Mouse (Mus musculus) G1E (cell line): ENCODE measurements around the gene Tbc1d23. TPM values are rescaled to one million over a fixed set of nuclear protein-coding genes. Genes with fewer than 3 reads are reported as not detected.

Source experiments
- ATAC-seq: 2 replicates; pipeline ENCODE4 v1.8.0; 2016; ENCODE audit warnings: mild to moderate bottlenecking; ENCODE audit not compliant: insufficient number of reproducible peaks, poor library complexity, low FRiP score, severe bottlenecking; ENCODE audit errors: extremely low read depth
- DNase-seq: peaks from one replicate; pipeline ENCODE4 v3.0.0; 2012; ENCODE audit warnings: low spot score
- H3K27me3 ChIP-seq: 2 replicates; pipeline ENCODE4 v1.6.1; 2012; ENCODE audit warnings: mild to moderate bottlenecking, low read length, inconsistent platforms; ENCODE audit not compliant: insufficient read depth
- H3K36me3 ChIP-seq: replicated peaks from 2 replicates; pipeline ENCODE3; 2012; ENCODE audit warnings: mild to moderate bottlenecking, inconsistent platforms
- H3K4me1 ChIP-seq: 2 replicates; pipeline ENCODE4 v1.6.1; 2012; ENCODE audit warnings: low read depth, low read length, inconsistent platforms, mixed read lengths; ENCODE audit not compliant: insufficient read depth
- H3K4me3 ChIP-seq: 2 replicates; pipeline ENCODE4 v1.5.1; 2012; ENCODE audit warnings: low read depth, mild to moderate bottlenecking, inconsistent platforms, low read length, moderate library complexity, mixed read lengths
- H3K9me3 ChIP-seq: replicated peaks from 2 replicates; pipeline ENCODE4 v1.6.1; 2012; ENCODE audit warnings: inconsistent platforms
- CTCF ChIP-seq: IDR thresholded peaks from 2 replicates; pipeline ENCODE4 v1.5.1; 2012; ENCODE audit warnings: low read depth, low read length, inconsistent platforms, mixed read lengths
- GATA1 ChIP-seq: IDR thresholded peaks from 2 replicates; pipeline ENCODE4 v1.6.1; 2012; ENCODE audit warnings: borderline replicate concordance, low read length, inconsistent platforms, mixed read lengths
- GATA2 ChIP-seq: IDR thresholded peaks from 2 replicates; pipeline ENCODE4 v1.6.1; 2012; ENCODE audit warnings: low read depth, low read length, inconsistent platforms, borderline replicate concordance
- POLR2AphosphoS5 ChIP-seq: IDR thresholded peaks from 2 replicates; pipeline ENCODE4 v1.6.1; 2012; ENCODE audit warnings: low read depth, low read length, inconsistent platforms; ENCODE audit not compliant: insufficient replicate concordance
- TAL1 ChIP-seq: conservative IDR thresholded peaks from 2 replicates; pipeline ENCODE4 v1.6.1; 2012; ENCODE audit warnings: low read depth, low read length, inconsistent platforms, mixed read lengths
- polyA plus RNA-seq: library from polyadenylated mRNA; stranded (reverse); fragments of >175 nt; gene quantifications from 2 replicates; pipeline ENCODE4 v1.2.3, GENCODE M21; 2012
- total RNA-seq, 2 experiments: library from RNA; stranded (forward) in 1 of 2; stranded (reverse) in 1 of 2; fragments of 200-1000 nt in 1 of 2; fragments of >200 nt in 1 of 2; fragmentation: Nextera tagmentation in 1 of 2; gene quantifications; 2 replicates each; pipeline ENCODE4 v1.2.3; 2014 to 2017

The Tbc1d23 gene
- total and polyA plus RNA-seq, 3 experiments, result 0.68 to 60.5 (median 47.1) TPM

DNA sequence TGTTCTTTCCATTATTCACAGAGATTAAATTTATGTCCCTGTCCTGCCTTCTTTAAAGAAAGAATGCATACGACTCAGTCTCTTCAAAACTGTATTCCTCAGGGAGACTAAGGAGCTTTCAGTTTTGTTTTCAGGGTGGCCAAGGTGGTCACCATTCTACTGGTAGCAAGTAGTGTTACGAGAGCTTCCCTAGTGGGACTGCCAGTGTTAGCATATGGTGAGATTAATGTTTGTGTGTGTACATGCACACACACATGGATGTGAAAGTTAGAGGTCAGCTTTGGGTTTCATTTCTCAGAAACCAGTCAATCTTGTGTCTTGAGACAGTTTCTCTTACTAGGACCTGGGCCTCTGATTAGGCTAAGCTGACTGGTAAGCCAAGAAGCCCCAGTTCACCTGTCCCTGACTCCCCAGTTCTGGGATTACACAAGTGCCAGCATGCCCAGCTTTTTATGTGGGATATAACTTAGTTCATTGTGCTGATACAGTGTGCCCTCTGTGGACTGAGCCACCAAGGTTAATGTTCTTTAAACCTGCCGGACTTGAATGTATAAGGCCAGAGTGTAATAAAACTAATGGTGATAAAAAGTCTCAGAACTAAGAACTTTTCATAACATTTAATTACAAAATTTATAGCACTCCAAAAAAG is 100.4 kb downstream of the Tbc1d23 start:
- H3K9me3 ChIP-seq, result no peaks in the 10 kb centered on the region
- peaks cover 65% of the 10 kb centered on the region for H3K36me3 ChIP-seq
- no peak overlapping the region for H3K4me3 ChIP-seq
- no peak for TF ChIP-seq GATA2
- ATAC-seq, result no peak
- H3K4me1 ChIP-seq, result peaks cover 37% of the 10 kb centered on the region
- no peak for DNase-seq
- no peaks in the 10 kb centered on the region for H3K27me3 ChIP-seq

DNA sequence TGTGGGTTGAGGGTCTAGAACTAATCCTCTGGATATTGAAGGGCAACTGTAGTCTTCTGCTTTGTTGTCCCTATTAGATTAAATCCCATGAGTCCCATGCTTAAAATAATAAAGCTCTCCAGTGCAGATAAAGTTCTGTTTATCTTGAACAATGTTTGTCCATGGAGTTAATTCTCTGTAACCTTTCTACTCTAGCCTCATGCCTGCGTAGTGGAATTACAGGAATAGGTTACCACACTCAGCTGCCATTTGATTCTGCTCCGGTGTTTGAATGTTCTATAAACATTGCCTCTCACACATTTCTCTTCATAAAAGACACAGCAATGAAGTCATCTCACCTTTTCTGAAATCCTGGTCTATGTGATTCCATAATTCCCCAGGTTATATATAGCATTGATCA is 103.5 kb downstream of the Tbc1d23 start:
- Histone ChIP-seq H3K9me3 (no peaks in the 10 kb centered on the region), H3K36me3 (peaks cover 51% of the 10 kb centered on the region), H3K4me1 (peaks cover 48% of the 10 kb centered on the region), H3K27me3 (no peaks in the 10 kb centered on the region), H3K4me3 (no peak overlapping the region)
- ATAC-seq (no peak), DNase-seq (no peak)
- TF ChIP-seq TAL1, result no peak
- TF ChIP-seq GATA2, result no peak
- TF ChIP-seq POLR2AphosphoS5, result no peak
- TF ChIP-seq CTCF, result no peak
- TF ChIP-seq GATA1, result no peak

DNA sequence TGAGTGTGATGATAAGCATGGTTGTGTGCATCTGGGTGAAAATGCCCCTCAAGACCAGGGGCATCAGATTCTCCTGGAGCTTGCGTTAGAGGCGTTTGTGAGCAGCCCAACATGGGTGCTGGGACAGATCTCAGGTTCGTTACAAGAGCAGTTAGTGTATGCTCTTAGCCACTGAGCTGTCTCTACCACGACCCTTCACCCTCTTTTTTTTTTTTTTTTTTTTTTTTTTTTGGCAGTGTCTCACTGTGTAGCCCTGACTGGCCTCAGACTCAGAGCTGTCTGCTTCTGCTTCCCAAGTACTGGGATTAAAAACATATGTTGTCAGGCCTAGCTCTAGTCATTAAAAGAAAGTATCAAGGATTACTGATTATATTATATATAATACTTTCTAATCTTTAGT is 105.0 kb downstream of the Tbc1d23 start:
- Histone ChIP-seq H3K4me3 (no peak overlapping the region), H3K9me3 (no peaks in the 10 kb centered on the region), H3K4me1 (peaks cover 37% of the 10 kb centered on the region), H3K36me3 (peaks cover 39% of the 10 kb centered on the region), H3K27me3 (no peaks in the 10 kb centered on the region)
- no peak for ATAC-seq
- DNase-seq, result no peak
- TF ChIP-seq GATA1 (no peak), POLR2AphosphoS5 (no peak), CTCF (no peak), TAL1 (no peak), GATA2 (no peak)

DNA sequence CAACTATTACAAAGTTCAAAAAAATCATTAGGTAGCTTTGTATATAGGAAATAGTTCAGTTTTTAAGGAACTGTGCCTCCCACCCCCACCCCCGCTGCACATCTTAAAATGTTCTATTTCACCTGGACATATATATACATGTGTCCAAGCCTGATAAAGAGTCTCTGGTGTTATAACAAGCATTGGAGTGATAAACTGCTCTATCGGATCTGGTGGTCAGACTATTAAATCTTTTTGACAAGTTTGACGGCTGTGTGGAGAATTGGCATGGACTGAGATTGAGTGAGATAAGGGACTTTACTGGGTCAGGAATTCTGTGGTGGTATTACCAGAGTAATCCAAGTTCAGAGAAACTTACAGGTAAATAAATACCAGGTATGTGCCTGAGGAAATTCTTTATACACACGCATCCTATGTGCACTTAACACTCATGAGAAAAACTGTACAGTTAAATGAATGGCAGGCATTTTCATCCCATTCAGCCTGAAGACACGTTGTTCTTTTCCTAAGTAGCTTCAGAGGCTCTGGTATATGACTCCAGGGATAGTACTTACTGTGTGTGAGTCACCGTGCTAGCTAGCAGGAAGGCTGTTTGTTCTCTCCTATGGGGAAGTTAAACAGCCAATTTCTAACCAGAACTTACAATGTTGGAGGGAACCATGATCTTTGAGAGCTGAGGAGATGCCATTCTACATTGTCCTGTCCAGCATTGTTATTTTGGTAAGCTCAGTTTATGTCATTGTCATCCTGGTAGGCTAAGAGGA is 108.4 kb downstream of the Tbc1d23 start:
- peaks cover 22% of the 10 kb centered on the region for H3K36me3 ChIP-seq
- DNase-seq, result no peak
- no peak for ATAC-seq
- TF ChIP-seq CTCF (no peak), GATA2 (no peak), TAL1 (no peak), POLR2AphosphoS5 (no peak), GATA1 (no peak)
- H3K9me3 ChIP-seq, result no peaks in the 10 kb centered on the region
- H3K4me3 ChIP-seq, result peak overlapping the region; percentile 76
- H3K4me1 ChIP-seq, result peaks cover 32% of the 10 kb centered on the region
- H3K27me3 ChIP-seq, result no peaks in the 10 kb centered on the region

DNA sequence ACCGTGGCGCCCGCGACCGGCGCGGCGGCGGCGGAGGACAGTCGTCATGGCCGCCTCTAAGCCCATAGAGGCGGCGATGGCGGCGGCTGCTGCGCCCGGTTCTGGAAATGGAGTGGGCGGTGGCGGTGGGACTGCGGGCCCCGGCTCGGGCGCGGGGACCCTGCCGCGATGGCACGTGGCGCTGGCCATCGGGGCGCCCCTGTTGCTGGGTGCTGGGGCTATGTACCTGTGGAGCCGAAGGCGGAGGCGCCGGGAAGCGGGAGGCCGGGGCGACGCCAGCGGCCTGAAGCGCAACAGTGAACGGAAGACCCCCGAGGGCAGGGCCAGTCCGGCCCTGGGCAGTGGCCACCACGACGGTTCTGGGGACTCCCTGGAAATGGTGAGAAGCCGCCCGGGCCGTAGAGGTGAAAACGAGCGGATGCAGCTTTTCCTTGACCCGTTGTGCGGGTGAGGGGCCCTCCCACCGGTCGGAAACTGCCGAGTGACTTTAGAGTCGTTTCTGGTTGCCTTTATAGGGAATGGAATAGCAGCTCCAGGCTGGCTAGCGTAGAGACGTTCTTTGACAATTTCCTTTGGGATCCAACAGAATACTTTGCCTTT is 109.4 kb downstream of the Tbc1d23 start:
- Histone ChIP-seq H3K27me3 (0 out of 2 replicates have a peak, but pooled peaks cover 3% of the 10 kb centered on the region), H3K4me1 (peaks cover 30% of the 10 kb centered on the region), H3K36me3 (peaks cover 15% of the 10 kb centered on the region), H3K4me3 (peak overlapping the region; percentile 76), H3K9me3 (no peaks in the 10 kb centered on the region)
- DNase-seq, result peak; percentile 4
- TF ChIP-seq POLR2AphosphoS5 (no peak), GATA2 (no peak), CTCF (no peak), GATA1 (no peak), TAL1 (no peak)
- no peak for ATAC-seq

DNA sequence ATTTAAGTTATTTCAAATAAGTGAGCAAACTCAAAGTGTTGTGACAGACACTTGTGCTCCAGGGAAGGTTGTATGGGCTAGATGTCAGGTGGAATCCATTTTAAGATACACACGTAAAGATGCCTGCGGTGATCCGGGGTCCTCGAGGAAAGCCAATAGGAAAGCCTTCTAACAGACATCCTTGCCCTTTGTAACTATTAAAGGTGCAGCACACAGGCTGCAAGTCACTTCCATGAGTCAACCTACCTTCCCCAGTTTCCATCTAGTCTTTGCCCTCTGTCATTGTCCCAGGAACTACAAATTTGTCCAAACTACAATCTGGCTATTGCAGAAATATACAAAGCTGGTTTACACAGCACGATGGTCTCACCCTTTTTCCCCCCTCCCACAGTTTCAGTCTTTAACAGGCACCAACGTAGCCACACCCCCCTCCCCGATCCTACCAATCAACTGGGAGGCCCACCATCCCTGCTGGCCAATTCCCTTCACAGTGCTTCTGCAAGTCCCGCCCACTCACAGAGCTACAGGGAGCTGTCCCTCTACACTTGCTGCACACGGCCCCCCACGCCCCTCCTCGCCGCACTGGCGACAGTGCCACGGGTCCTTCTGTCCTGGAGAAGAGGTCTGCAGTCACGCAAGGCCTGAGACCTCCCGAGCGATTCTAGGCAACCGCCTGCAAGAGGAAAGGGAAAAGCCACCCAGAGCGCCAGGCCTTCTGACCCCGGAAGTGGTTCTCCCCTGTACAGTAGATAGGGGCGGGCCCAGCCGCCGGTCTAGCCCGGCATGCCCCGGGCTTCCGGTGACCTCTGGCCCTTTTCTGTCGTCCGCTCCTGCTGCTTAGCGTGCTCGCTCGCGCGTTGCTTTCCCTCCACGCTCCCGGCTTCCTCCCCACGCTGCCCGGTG is 110.1 kb downstream of the Tbc1d23 start, which contains the start of gene Tomm70a:
Tomm70a (plus strand) TSS at position 791 of the 903 bp plus-strand sequence.
- ATAC-seq (peak; percentile 96), DNase-seq (peak; percentile 90)
- H3K27me3 ChIP-seq, result 0 out of 2 replicates have a peak, but pooled peaks cover 3% of the 10 kb centered on the region
- peaks cover 13% of the 10 kb centered on the region for H3K36me3 ChIP-seq
- H3K9me3 ChIP-seq, result no peaks in the 10 kb centered on the region
- H3K4me3 ChIP-seq, result peak within 1 kb of the TSS; percentile 76
- TF ChIP-seq CTCF (no peak), POLR2AphosphoS5 (no peak), TAL1 (no peak), GATA2 (no peak), GATA1 (no peak)
- H3K4me1 ChIP-seq, result peaks cover 28% of the 10 kb centered on the region
